Mouse (Mus musculus): ENCODE measurements around the gene Rnf121. TPM values are rescaled to one million over a fixed set of nuclear protein-coding genes. Genes with fewer than 3 reads are reported as not detected.

The Rnf121 gene
- 10 to 100 TPM; 13.5 to 16.0 TPM for total RNA-seq (2023)

GRCm38 (mm10) chr7:102065046-102065891 is at the start of gene Rnf121, which contains the start of the genes Xndc1 and Xntrpc:
Gene Rnf121 (minus strand): TSS chr7:102065469.
Gene Xndc1 (plus strand): TSS chr7:102065511.
Gene Xntrpc (plus strand): TSS chr7:102065713.

GRCm38 (mm10) chr7:102109171-102109570 is 43.9 kb upstream of the Rnf121 start, which contains the start of gene Art5:
Gene Art5 (minus strand): TSS chr7:102109489.

GRCm38 (mm10) chr7:102101487-102101886 is 36.2 kb upstream of the Rnf121 start, which contains the start of gene Art1:
Gene Art1 (plus strand): TSS chr7:102101743.

GRCm38 (mm10) chr7:102082816-102083215 is 17.5 kb upstream of the Rnf121 start, which contains the start of gene Trpc2:
Gene Trpc2 (plus strand): TSS chr7:102083116.

GRCm38 (mm10) chr7:102018590-102018989 is 46.7 kb downstream of the Rnf121 start, which contains the start of gene Il18bp:
Gene Il18bp (minus strand): TSS chr7:102018690.

Other genes with a start within 250 kb of the Rnf121 start
- not detected for gene Phox2a, start 247.2 kb downstream of the Rnf121 start, total RNA-seq (2023)
- 10 to 100 TPM; 19.2 to 23.3 TPM for gene Inppl1, start 227.2 kb downstream of the Rnf121 start, total RNA-seq (2023)
- 1 to 10 TPM; 1.3 to 1.8 TPM for gene Folr2, start 208.3 kb downstream of the Rnf121 start, total RNA-seq (2023)
- gene Anapc15, start 201.8 kb downstream of the Rnf121 start, total RNA-seq (2023): 10 to 100 TPM; 50.0 to 57.1 TPM
- not detected for gene Folr1, start 194.7 kb downstream of the Rnf121 start, total RNA-seq (2023)
- 100 to 1,000 TPM; 107 to 110 TPM for gene Lamtor1, start 159.6 kb downstream of the Rnf121 start, total RNA-seq (2023)
- not detected for gene Tomt, start 159.1 kb downstream of the Rnf121 start, total RNA-seq (2023)
- under 1 TPM in 1 of 2 experiments, not detected in 1; 0.88 TPM for gene Lrrc51, start 131.6 kb downstream of the Rnf121 start, total RNA-seq (2023)
- gene Numa1, start 131.4 kb downstream of the Rnf121 start, total RNA-seq (2023): 100 to 1,000 TPM; 118 to 124 TPM
- gene Il18bp, start 46.8 kb downstream of the Rnf121 start, total RNA-seq (2023): 10 to 100 TPM; 26.8 to 30.1 TPM
- gene Xndc1, start within 50 bp of the Rnf121 start, total RNA-seq (2023): 10 to 100 TPM; 14.3 to 14.4 TPM
- 1 to 10 TPM; 1.4 to 2.0 TPM for gene Xntrpc, start 244 bp upstream of the Rnf121 start, total RNA-seq (2023)
- not detected for gene Trpc2, start 17.6 kb upstream of the Rnf121 start, total RNA-seq (2023)
- not detected for gene Art1, start 36.3 kb upstream of the Rnf121 start, total RNA-seq (2023)
- gene Art5, start 44.0 kb upstream of the Rnf121 start, total RNA-seq (2023): not detected
- not detected for gene Chrna10, start 51.4 kb upstream of the Rnf121 start, total RNA-seq (2023)
- 10 to 100 TPM; 57.0 to 58.7 TPM for gene Nup98, start 144.7 kb upstream of the Rnf121 start, total RNA-seq (2023)
- 10 to 100 TPM; 35.9 to 37.9 TPM for gene Pgap2, start 144.7 kb upstream of the Rnf121 start, total RNA-seq (2023)
- gene Rhog, start 190.6 kb upstream of the Rnf121 start, total RNA-seq (2023): 100 to 1,000 TPM; 395 to 404 TPM
- gene Stim1, start 202.3 kb upstream of the Rnf121 start, total RNA-seq (2023): 10 to 100 TPM; 80.6 to 83.1 TPM

Data from neutrophil, adult 83 days (primary cell).